Mouse (Mus musculus) cerebellum, postnatal 25 days (tissue): Measurements from ENCODE around the gene Stpg4.

Experiments
- DNase-seq, 2 experiments: peaks; one replicate each; pipeline ENCODE4 v3.0.0; 2021; ENCODE audit warnings: mixed read lengths in 2 of 2

Stpg4 gene

GRCm38 (mm10) chr17:87378354-87379159 is 49.0 kb downstream of the Stpg4 start:
- no peak for DNase-seq

GRCm38 (mm10) chr17:87377536-87377935 is 50.0 kb downstream of the Stpg4 start:
- DNase-seq, result no peak

GRCm38 (mm10) chr17:87376831-87377471 is 50.6 kb downstream of the Stpg4 start:
- DNase-seq, result peak in 1 of 2 experiments; percentile 4

GRCm38 (mm10) chr17:87375941-87376511 is 51.5 kb downstream of the Stpg4 start:
- no peak for DNase-seq

- DNase-seq, result no peak
These were observed 54.2 kb downstream of the Stpg4 start for GRCm38 (mm10) chr17:87373327-87373726.

- DNase-seq, result no peak
These were observed 55.4 kb downstream of the Stpg4 start for GRCm38 (mm10) chr17:87372189-87372588.

- peak in 1 of 2 experiments; percentile 23 for DNase-seq
These were observed 58.2 kb downstream of the Stpg4 start for GRCm38 (mm10) chr17:87369270-87369759.

GRCm38 (mm10) chr17:87368481-87368880 is 59.1 kb downstream of the Stpg4 start:
- no peak for DNase-seq

- DNase-seq, result peak; percentile 36 to 58
These were observed 59.9 kb downstream of the Stpg4 start for GRCm38 (mm10) chr17:87367640-87368039.

- DNase-seq, result no peak
These were observed 60.3 kb downstream of the Stpg4 start for GRCm38 (mm10) chr17:87367228-87367627.

- DNase-seq, result no peak
These were observed 61.0 kb downstream of the Stpg4 start for GRCm38 (mm10) chr17:87366520-87366919.

- no peak for DNase-seq
These were observed 62.3 kb downstream of the Stpg4 start for GRCm38 (mm10) chr17:87365268-87365667.

- no peak for DNase-seq
These were observed 63.4 kb downstream of the Stpg4 start for GRCm38 (mm10) chr17:87364108-87364507.

- DNase-seq, result peak in 1 of 2 experiments; percentile 34
These were observed 66.4 kb downstream of the Stpg4 start for GRCm38 (mm10) chr17:87361132-87361531.

GRCm38 (mm10) chr17:87357506-87357905 is 70.0 kb downstream of the Stpg4 start:
- DNase-seq, result no peak

- no peak for DNase-seq
These were observed 71.3 kb downstream of the Stpg4 start for GRCm38 (mm10) chr17:87356261-87356660.

- no peak for DNase-seq
These were observed 72.1 kb downstream of the Stpg4 start for GRCm38 (mm10) chr17:87355456-87355855.

GRCm38 (mm10) chr17:87353745-87354320 is 73.7 kb downstream of the Stpg4 start:
- no peak for DNase-seq

- no peak for DNase-seq
These were observed 74.7 kb downstream of the Stpg4 start for GRCm38 (mm10) chr17:87352898-87353225.

GRCm38 (mm10) chr17:87352106-87352897 is 75.2 kb downstream of the Stpg4 start:
- peak in 1 of 2 experiments; percentile 48 for DNase-seq

GRCm38 (mm10) chr17:87351241-87352105 is 76.1 kb downstream of the Stpg4 start:
- DNase-seq, result peak; percentile 78 to 84
